Mouse (Mus musculus) megakaryocyte, embryonic 14.5 days (primary cell): ENCODE measurements around the gene Pus1. TPM values are rescaled to one million over a fixed set of nuclear protein-coding genes. Genes with fewer than 3 reads are reported as not detected.

ENCODE experiments used
- H3K27me3 ChIP-seq: replicated peaks from 2 replicates; pipeline ENCODE3; 2012; ENCODE audit warnings: inconsistent platforms
- H3K36me3 ChIP-seq: replicated peaks from 2 replicates; pipeline ENCODE3; 2012; ENCODE audit warnings: low read length, inconsistent platforms, mixed read lengths
- H3K4me1 ChIP-seq: 2 replicates; pipeline ENCODE4 v1.6.1; 2012; ENCODE audit warnings: inconsistent platforms
- H3K4me3 ChIP-seq: replicated peaks from 2 replicates; pipeline ENCODE3; 2012; ENCODE audit warnings: moderate library complexity, mild to moderate bottlenecking, inconsistent platforms
- H3K9me3 ChIP-seq: 2 replicates; pipeline ENCODE4 v1.6.1; 2012; ENCODE audit warnings: inconsistent platforms
- FLI1 ChIP-seq: IDR thresholded peaks from 2 replicates; pipeline ENCODE4 v1.6.1; 2012; ENCODE audit warnings: low read length, inconsistent platforms, mixed read lengths
- GATA1 ChIP-seq: IDR thresholded peaks from 3 replicates; pipeline ENCODE4 v1.6.1; 2012; ENCODE audit warnings: mixed read lengths, low read length, inconsistent platforms, borderline replicate concordance
- polyA plus RNA-seq: library from polyadenylated mRNA; stranded (reverse); fragments of >175 nt; gene quantifications from 2 replicates; pipeline ENCODE4 v1.2.3, GENCODE M21; 2012; ENCODE audit warnings: low replicate concordance; ENCODE audit not compliant: insufficient read depth

The Pus1 gene
- 7.8 and 56.8 TPM in 2 replicates for polyA plus RNA-seq

DNA sequence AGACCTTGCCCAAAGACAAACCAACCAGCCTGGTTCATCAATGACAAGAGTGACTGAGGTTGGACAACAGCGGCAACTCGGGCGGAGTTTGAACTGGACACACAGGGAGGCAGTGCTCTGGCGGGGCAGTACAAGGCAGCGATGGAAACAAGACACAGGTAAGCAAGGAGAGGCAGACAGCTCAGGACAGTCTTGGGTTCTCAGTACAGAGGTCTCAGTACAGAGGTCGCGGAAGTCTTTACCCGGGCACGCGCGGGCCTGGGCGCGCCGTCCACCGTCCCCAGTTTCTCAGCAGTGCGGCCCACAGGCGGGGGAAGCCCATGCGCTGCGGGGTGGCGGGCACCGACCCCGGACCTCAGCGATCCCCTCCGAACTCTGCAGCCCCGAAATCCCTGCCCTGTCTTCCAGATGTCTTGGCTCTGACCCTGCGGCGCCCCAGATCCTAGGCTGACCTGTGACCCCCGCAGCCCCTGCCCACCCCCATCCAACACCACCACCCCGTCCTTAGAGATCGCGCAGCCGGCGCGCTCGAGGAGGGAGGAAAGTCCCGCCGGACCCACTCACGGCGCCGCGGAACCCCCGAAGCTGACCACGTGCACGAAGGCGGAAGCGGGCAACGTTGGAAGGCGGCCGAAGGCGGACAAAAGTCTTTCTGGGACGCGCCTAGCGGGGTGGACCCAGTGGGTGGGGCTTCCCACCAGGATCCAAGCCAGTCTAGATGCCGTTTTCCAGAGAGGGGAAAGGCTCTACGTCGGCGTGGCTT is at the start of gene Pus1:
Gene Pus1, minus strand, starts transcription at position 662 of the 763 bp plus-strand sequence.
- TF ChIP-seq GATA1, result no peak
- Histone ChIP-seq H3K4me1 (peaks cover 55% of the 10 kb centered on the region), H3K4me3 (peak within 1 kb of the TSS; percentile 95), H3K9me3 (no peaks in the 10 kb centered on the region), H3K27me3 (no peaks in the 10 kb centered on the region), H3K36me3 (peaks cover 46% of the 10 kb centered on the region)

DNA sequence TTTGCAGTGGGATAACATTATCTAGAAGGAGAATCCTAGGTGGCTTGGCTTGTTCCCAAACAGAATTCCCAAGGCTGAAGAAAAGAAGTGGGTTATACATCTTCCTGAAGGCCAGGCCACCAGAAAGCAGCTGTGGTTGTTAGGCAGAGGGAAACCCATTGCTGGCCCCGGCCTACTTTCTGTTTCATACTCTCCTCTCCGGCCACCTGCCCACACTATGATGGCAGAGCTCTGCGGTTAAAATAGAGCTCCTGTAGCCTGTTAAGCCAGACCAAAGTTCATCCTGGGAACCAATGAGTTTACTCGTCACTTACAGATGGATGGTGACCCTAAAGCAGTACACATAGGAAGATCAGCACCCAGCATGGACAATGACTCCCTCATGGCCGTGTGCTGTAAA is 47.1 kb upstream of the Pus1 start:
- no peaks in the 10 kb centered on the region for H3K9me3 ChIP-seq
- peaks cover 62% of the 10 kb centered on the region for H3K36me3 ChIP-seq
- TF ChIP-seq FLI1 (no peak), GATA1 (no peak)
- H3K4me3 ChIP-seq, result no peak overlapping the region
- peaks cover 4% of the 10 kb centered on the region; the same call in 1 of the 2 replicates for H3K4me1 ChIP-seq
- H3K27me3 ChIP-seq, result peaks cover 3% of the 10 kb centered on the region

GRCm38 (mm10) chr5:110826781-110827495 is 46.5 kb upstream of the Pus1 start:
- Histone ChIP-seq H3K4me1 (no peaks in the 10 kb centered on the region), H3K27me3 (peaks cover 5% of the 10 kb centered on the region), H3K36me3 (peaks cover 55% of the 10 kb centered on the region), H3K9me3 (no peaks in the 10 kb centered on the region), H3K4me3 (no peak overlapping the region)
- TF ChIP-seq GATA1 (no peak), FLI1 (no peak)

GRCm38 (mm10) chr5:110824421-110824820 is 44.0 kb upstream of the Pus1 start:
- H3K27me3 ChIP-seq, result peaks cover 8% of the 10 kb centered on the region
- no peak overlapping the region for H3K4me3 ChIP-seq
- peaks cover 34% of the 10 kb centered on the region for H3K36me3 ChIP-seq
- H3K9me3 ChIP-seq, result no peaks in the 10 kb centered on the region
- TF ChIP-seq GATA1 (no peak), FLI1 (no peak)
- no peaks in the 10 kb centered on the region for H3K4me1 ChIP-seq

DNA sequence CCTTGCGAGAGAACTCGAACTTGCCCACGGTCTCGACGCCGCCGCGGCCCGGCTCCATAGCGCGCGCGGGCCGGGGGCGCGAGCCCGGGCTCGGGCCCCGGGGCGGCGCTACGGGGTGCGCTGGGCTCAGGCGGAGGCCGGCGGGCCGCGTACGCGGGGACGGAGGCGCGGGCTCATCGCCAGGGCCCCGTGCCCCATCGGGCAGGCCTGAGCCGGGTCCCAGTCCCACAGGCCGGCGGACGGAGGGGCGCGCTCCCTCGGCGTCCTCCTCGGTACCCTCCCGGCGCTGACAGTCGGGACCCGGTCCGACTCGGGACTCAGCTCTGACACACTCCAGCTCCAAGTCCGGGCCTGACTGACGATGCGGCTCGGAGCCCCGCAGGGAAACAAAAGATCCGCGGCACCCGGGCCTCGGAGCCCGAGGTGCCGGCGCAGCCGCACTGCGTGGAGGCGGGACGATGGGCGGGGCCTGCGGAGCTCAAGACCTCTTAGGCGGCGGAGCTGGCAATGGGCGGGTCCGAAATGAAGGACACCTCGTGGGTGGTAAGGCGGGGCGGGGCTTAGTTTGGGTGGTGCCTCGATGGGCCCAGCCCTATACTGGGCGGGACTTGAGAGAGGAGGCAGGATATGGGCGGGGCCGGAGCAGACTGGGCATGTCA is 29.3 kb upstream of the Pus1 start, which contains the start of gene Ulk1:
Gene Ulk1, minus strand, starts transcription at position 431 of the 659 bp plus-strand sequence.
- peaks cover 31% of the 10 kb centered on the region for H3K36me3 ChIP-seq
- peak within 1 kb of the TSS; percentile 97 for H3K4me3 ChIP-seq
- peaks cover 66% of the 10 kb centered on the region for H3K4me1 ChIP-seq
- H3K9me3 ChIP-seq, result no peaks in the 10 kb centered on the region
- H3K27me3 ChIP-seq, result no peaks in the 10 kb centered on the region
- TF ChIP-seq FLI1, result no peak
- no peak for TF ChIP-seq GATA1

DNA sequence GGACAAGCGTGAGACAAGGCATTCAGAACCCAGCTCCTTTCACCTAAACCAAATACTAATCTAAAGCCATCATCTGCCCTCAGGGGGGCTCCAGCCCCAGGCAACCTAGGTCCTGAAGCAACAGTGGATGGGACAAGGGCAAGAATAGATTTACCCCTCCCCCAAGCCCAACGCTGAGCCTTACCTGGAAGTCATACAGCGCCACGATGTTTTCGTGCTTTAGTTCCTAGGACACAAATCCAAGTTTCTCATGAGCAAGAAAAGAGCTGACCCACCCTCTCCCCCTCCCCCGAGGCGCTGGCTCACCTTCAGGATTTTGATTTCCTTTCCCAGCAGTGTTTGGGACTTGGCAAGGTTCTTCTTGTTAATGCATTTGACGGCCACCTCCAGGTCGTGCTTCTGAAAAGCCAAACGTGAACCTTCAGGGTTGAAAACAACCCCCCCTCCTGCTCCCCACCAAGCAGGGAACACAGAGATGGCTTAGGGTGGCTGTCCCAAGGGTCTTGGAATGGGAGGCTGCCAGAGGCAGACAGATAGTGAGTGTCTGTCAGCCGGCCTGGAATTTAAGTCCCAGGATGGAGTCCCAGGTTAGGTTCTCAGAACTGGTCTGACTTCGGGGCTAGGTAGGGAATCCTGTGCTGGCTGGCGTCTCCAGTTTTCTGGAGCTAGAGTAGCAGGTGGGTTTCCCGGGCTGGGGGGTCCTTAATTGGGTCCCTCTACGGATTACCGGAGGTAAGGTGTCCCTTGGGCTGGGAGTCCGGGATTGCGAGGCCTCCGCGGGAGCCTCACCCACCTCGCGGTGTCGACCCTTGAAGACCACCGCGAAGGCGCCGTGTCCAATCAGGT is 28.6 kb upstream of the Pus1 start:
- peak overlapping the region; percentile 97 for H3K4me3 ChIP-seq
- no peaks in the 10 kb centered on the region for H3K27me3 ChIP-seq
- H3K4me1 ChIP-seq, result peaks cover 72% of the 10 kb centered on the region
- no peak for TF ChIP-seq GATA1
- no peak for TF ChIP-seq FLI1
- no peaks in the 10 kb centered on the region for H3K9me3 ChIP-seq
- H3K36me3 ChIP-seq, result peaks cover 39% of the 10 kb centered on the region

- H3K27me3 ChIP-seq, result no peaks in the 10 kb centered on the region
- peaks cover 45% of the 10 kb centered on the region for H3K36me3 ChIP-seq
- TF ChIP-seq FLI1, result no peak
- TF ChIP-seq GATA1, result no peak
- H3K4me1 ChIP-seq, result peaks cover 74% of the 10 kb centered on the region
- no peaks in the 10 kb centered on the region for H3K9me3 ChIP-seq
- H3K4me3 ChIP-seq, result peak overlapping the region; percentile 97
Measured at GRCm38 (mm10) chr5:110808061-110808631, 27.7 kb upstream of the Pus1 start.

DNA sequence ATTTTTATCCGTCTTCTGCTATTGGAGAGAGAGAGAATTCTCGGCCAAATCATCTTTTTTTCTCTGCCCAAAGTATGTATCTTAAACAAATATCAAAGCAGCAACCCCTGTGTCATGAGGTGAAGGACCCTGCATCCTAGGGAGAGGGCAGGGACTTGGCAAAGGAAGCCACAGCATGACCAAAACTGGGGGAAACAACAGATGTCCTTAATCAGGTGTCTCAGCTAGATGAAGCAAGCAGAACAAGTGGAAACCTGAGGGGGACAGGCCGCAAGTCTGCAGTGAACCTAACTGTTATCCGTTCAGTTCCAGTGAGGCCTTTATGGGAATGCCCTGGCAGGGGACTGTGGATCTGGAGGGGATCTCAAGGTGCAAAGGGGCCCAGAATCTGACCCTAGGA is 27.0 kb upstream of the Pus1 start:
- Histone ChIP-seq H3K27me3 (no peaks in the 10 kb centered on the region), H3K4me1 (peaks cover 80% of the 10 kb centered on the region), H3K9me3 (no peaks in the 10 kb centered on the region), H3K36me3 (peaks cover 52% of the 10 kb centered on the region), H3K4me3 (peak overlapping the region; percentile 97)
- no peak for TF ChIP-seq FLI1
- no peak for TF ChIP-seq GATA1

DNA sequence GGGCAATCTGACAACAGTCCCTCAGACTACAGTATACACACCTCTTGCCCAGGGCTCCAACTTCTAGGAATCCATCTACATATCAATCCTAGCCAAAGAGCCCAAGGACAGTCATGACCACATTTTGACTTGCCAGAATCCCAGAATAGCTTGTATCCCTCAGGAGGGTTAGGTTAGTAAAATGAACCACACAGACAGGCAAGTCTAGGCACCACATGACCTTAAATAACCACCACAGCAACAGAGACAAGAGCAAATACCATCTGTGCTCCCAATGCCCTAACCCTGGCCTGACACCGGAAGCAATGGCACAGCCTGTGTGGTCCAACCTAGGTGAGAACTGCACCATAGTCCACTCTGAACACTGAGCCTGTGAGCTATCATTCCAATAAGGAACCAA is 26.2 kb upstream of the Pus1 start:
- Histone ChIP-seq H3K4me3 (peak overlapping the region; percentile 85), H3K4me1 (peaks cover 80% of the 10 kb centered on the region), H3K9me3 (no peaks in the 10 kb centered on the region), H3K27me3 (no peaks in the 10 kb centered on the region), H3K36me3 (peaks cover 60% of the 10 kb centered on the region)
- TF ChIP-seq GATA1 (no peak), FLI1 (no peak)
